Mouse (Mus musculus) embryonic fibroblast, embryonic 13.5 days (primary cell): Measurements from ENCODE around the gene Adssl1.

Experiments
- CTCF ChIP-seq: IDR thresholded peaks from 2 replicates; pipeline ENCODE4 v1.5.1; 2011; ENCODE audit warnings: mild to moderate bottlenecking, control low read depth, low read length, moderate library complexity, borderline replicate concordance; ENCODE audit not compliant: insufficient read depth
- POLR2A ChIP-seq: IDR thresholded peaks from 2 replicates; pipeline ENCODE4 v1.6.1; 2011; ENCODE audit warnings: low read depth, mild to moderate bottlenecking, control low read depth, low read length, moderate library complexity

- TF ChIP-seq POLR2A (no peak), CTCF (no peak)
Measured at GRCm38 (mm10) chr12:112620354-112621061, 663 bp downstream of the Adssl1 start.
